Mouse (Mus musculus) adrenal gland, postnatal 36 days (tissue): ENCODE measurements around the gene Gm49384. TPM values are rescaled to one million over a fixed set of nuclear protein-coding genes. Genes with fewer than 3 reads are reported as not detected.
"Not testable (repeated sequence)": the region's sequence is repeated elsewhere in the genome, so short reads cannot be mapped to it uniquely, and the experiment has no call there.

ENCODE experiments used
- DNase-seq, 2 experiments: peaks; one replicate each; pipeline ENCODE4 v3.0.0; 2021; ENCODE audit warnings: mixed read lengths in 1 of 2
- microRNA-seq: library from miRNA; unstranded; fragments of <30 nt; microRNA quantifications from one replicate; pipeline ENCODE4 v1.2.0, GENCODE M21; 2021
- total RNA-seq, 2 experiments: library from RNA; stranded (reverse); gene quantifications; 2 replicates each; pipeline ENCODE4 v1.2.3; 2021

Gene Gm49384
- total RNA-seq, 2 experiments from 2014 or later, result 4.8 to 5.7 TPM

- no peak for DNase-seq
These were observed 36.2 kb downstream of the Gm49384 start for GRCm38 (mm10) chr12:69167656-69168460.

DNA sequence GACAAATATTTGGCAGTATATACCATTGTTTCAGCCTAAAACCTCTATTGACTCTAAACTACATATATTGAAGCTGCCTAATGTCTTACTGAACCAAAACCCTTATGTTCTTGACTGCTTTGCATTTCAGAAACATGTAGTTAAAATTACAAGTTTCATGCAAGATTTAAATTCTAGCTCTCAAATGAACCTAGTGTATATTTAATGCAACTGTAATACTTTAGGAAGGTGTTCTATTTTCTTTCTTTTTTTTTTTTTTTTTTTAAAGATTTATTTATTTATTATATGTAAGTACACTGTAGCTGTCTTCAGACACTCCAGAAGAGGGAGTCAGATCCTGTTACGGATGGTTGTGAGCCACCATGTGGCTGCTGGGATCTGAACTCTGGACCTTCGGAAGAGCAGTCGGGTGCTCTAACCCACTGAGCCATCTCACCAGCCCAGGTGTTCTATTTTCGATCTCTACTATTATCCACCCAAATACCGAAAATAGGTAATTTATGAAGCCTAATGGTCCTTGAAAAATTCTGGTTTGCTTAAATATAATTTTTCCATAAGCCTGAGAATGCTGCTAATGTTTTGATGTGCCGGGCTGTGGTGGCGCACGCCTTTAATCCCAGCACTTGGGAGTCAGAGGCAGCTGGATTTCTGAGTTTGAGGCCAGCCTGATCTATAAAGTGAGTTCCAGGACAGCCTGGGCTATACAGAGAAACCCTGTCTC, 37.0 kb downstream of the Gm49384 start:
- DNase-seq, result not testable (repeated sequence)

GRCm38 (mm10) chr12:69164904-69165303, 39.2 kb downstream of the Gm49384 start:
- no peak for DNase-seq

GRCm38 (mm10) chr12:69163586-69163985, 40.5 kb downstream of the Gm49384 start:
- not testable (repeated sequence) for DNase-seq

DNA sequence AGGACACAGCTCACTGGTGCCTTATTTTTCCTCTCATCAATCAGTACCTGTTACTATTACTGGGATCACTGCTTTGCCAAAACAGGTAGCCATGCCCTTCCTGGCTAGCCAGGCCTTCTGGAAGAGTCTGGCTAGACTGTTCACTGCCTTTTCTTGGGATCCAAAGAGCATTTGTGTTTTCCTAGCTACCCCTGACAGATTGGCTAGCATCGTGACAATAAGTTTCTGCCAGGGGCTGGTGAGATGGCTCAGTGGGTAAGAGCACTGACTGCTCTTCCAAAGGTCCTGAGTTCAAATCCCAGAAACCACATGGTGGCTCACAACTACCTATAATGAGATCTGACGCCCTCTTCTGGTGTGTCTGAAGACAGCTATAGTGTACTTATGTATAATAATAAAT, 43.4 kb downstream of the Gm49384 start:
- not testable (repeated sequence) for DNase-seq

GRCm38 (mm10) chr12:69159578-69159940, 44.5 kb downstream of the Gm49384 start:
- DNase-seq, result peak in 1 of 2 experiments; percentile 20

- DNase-seq, result peak; percentile 95 to 96
These were observed 45.1 kb downstream of the Gm49384 start, which contains the start of gene Rps29 for GRCm38 (mm10) chr12:69158765-69159577. Rps29 (minus strand) TSS chr12:69159186.

DNA sequence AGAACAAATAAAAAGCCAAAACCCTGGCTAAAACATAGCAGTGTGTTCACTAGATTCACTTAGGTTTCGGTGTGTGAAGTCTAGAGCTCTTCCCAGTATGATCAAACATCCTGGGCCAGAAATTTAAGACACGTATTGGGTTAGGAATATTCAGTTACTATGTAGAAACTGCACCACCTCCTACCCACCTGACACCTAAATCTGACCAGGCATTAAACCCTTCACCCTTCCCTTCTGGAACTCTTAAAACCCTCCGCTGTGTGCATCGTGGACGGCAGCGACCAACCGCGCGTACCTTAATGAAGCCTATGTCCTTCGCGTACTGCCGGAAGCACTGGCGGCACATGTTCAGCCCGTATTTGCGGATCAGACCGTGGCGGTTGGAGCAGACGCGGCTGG, 45.7 kb downstream of the Gm49384 start:
- no peak for DNase-seq

GRCm38 (mm10) chr12:69157107-69157506, 47.0 kb downstream of the Gm49384 start:
- no peak for DNase-seq

DNA sequence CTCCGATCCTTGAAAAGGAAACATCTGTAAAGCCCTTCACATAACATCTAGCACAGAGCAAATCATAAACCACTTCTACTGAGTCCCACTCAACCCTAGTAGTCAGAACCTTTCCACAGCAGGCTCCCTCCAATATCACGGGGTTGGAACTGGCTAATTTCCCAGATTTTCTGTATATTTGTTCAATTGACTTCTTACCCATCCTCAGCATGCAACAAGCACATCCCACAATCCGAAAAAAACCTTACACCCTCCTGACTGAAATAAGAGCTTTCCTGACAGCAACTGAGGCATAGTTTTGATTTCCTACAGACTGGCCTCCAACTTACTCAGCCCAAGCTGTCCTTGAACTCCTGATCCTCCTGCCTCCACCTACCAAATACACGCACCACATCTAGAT, 47.6 kb downstream of the Gm49384 start:
- no peak for DNase-seq

DNA sequence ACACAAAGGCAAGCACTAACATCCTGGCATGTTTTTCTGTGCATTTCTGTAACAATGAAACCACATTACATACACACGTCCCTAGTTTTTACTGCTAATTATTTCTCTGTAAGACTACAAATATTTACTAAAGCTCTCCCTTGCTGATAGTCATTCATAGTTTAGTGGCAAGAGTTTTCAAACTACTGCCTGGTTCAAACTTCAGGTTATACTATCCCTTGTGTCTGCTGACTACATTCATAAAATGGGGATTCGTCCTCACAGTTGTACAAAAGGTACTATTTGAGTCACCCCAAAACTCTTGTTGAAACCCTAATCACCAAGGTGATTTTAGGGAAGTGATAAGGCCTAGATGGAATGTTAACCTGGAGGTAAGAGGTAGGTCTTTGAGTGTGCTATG, 48.1 kb downstream of the Gm49384 start:
- no peak for DNase-seq

DNA sequence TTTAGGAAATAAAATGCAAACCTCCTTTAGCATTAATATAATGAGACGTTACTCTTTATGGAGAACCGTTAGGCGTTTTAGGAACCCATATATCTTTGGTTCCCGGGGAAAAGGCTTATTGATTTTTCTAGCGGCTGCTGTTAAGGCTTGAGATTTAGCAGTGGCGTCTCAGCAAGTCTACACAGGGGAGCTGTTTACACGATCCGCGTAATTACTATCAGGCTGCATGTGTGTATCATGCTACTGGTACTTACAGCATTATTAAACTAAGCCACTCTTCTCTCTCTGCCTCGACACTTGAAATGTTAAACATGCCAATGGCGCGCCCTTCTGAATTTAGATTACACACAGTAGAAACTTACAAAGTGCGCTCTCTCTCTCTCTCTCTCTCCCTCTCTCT, 54.0 kb downstream of the Gm49384 start:
- no peak for DNase-seq

GRCm38 (mm10) chr12:69147166-69147735, 56.8 kb downstream of the Gm49384 start:
- no peak for DNase-seq

GRCm38 (mm10) chr12:69143460-69143859, 60.6 kb downstream of the Gm49384 start:
- DNase-seq, result no peak

DNA sequence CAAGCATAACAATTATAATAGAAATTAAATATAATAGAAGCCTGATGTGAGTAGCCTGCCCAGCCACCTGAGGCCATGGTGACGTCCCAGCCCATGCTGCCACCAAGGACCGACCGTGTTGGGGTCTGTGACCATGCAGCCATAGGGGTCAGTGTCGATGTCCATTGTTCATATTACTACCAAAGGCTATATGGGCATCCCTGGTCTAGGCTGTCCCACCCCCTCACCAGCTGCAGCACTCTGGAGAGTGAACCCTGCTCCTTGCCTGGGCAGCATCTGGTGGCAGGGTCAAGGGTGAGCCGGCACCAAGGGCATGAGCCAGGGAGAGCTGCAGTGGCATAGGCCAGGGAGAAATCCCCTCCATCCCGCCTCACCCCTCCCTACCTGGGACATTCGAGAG, 64.2 kb downstream of the Gm49384 start:
- DNase-seq, result no peak

Small RNAs within 50 kb of the gene (microRNA-seq; reads per million reads assigned to microRNA genes)
- not detected for gene Gm47287
- 3.5 reads per million, percentile 9 among the genes with 10 or more reads in this experiment for gene Gm47295

Other genes starting within 250 kb of the Gm49384 start
- gene Rps29, start 45.1 kb downstream of the Gm49384 start, total RNA-seq, result 1,000 to 10,000 TPM; 1,319 to 1,411 TPM
- gene Lrr1, start 35.5 kb downstream of the Gm49384 start, total RNA-seq, result under 1 TPM; 0.46 to 0.86 TPM
- gene Rpl36al, start 20.2 kb downstream of the Gm49384 start, total RNA-seq, result 100 to 1,000 TPM; 617 to 646 TPM
- 10 to 100 TPM; 68.5 to 76.3 TPM for gene Mgat2, start 20.1 kb downstream of the Gm49384 start, total RNA-seq
- gene Gm49383, start 7.2 kb downstream of the Gm49384 start, total RNA-seq, result 1 to 10 TPM; 4.9 to 6.3 TPM
- gene Dnaaf2, start 5.8 kb downstream of the Gm49384 start, total RNA-seq, result 1 to 10 TPM in 1 of 2 experiments, under 1 TPM in 1; 0.93 to 1.2 TPM
- gene Pole2, start 23.9 kb upstream of the Gm49384 start, total RNA-seq, result 1 to 10 TPM; 3.0 TPM
- 1 to 10 TPM; 4.9 to 8.0 TPM for gene Klhdc1, start 36.9 kb upstream of the Gm49384 start, total RNA-seq
- gene Klhdc2, start 92.4 kb upstream of the Gm49384 start, total RNA-seq, result 10 to 100 TPM; 58.1 to 69.0 TPM
- 10 to 100 TPM; 43.7 to 45.6 TPM for gene Nemf, start 152.9 kb upstream of the Gm49384 start, total RNA-seq
- 100 to 1,000 TPM; 114 to 154 TPM for gene Arf6, start 167.9 kb upstream of the Gm49384 start, total RNA-seq
- gene Gm9887, start 168.2 kb upstream of the Gm49384 start, total RNA-seq, result 1 to 10 TPM in 1 of 2 experiments, not detected in 1; 1.1 TPM